Mouse (Mus musculus) layer of hippocampus, adult 2 months (tissue): ENCODE data around the gene Olfr1474. TPM values are rescaled to one million over a fixed set of nuclear protein-coding genes. Genes with fewer than 3 reads are reported as not detected.
"Not testable (repeated sequence)": the region's sequence is repeated elsewhere in the genome, so short reads cannot be mapped to it uniquely, and the experiment has no call there.

Experiments
- DNase-seq, 2 experiments: peaks; one replicate each; pipeline ENCODE4 v3.0.0; 2022; ENCODE audit warnings: low spot score in 2 of 2
- H3K27ac ChIP-seq: fragments of 200-600 bp; 2 replicates; pipeline ENCODE4 v1.8.1; 2022
- H3K4me3 ChIP-seq: fragments of 200-600 bp; 2 replicates; pipeline ENCODE4 v1.8.1; 2022; ENCODE audit warnings: mild to moderate bottlenecking
- CTCF ChIP-seq: fragments of 200-600 bp; conservative IDR thresholded peaks from 2 replicates; pipeline ENCODE4 v1.8.1; 2022; ENCODE audit warnings: antibody characterized with exemption, mild to moderate bottlenecking, moderate library complexity
- long read RNA-seq, 2 experiments: library from polyadenylated mRNA; stranded (forward); transcript quantifications; one replicate each; pipeline ENCODE4 v2.0.0; 2021; ENCODE audit warnings: borderline mapping rate in 2 of 2
- total RNA-seq, 2 experiments: library from RNA; stranded (reverse); gene quantifications; 2 replicates each; pipeline ENCODE4 v1.2.3; 2021

Olfr1474 gene
- not detected for total RNA-seq
- long read RNA-seq, experiment 1 = 0 reads
- long read RNA-seq, experiment 2 = 0 reads

GRCm38 (mm10) chr19:13469265-13469664, at the start of gene Olfr1474:
Gene Olfr1474, plus strand, starts transcription at chr19:13469565.
- not testable (repeated sequence) for DNase-seq, H3K27ac ChIP-seq, H3K4me3 ChIP-seq

- not testable (repeated sequence) for H3K4me3 ChIP-seq, H3K27ac ChIP-seq, DNase-seq
These were observed 26.3 kb upstream of the Olfr1474 start, which contains the start of gene Olfr1471 for GRCm38 (mm10) chr19:13443109-13443508. Gene Olfr1471, plus strand, starts transcription at chr19:13443409.

- no peak for TF ChIP-seq CTCF
- Histone ChIP-seq H3K4me3 (no peak within 1 kb of the TSS), H3K27ac (no peak within 1 kb of the TSS)
- DNase-seq = no peak
These were observed 13.4 kb upstream of the Olfr1474 start, which contains the start of gene Olfr1472 for GRCm38 (mm10) chr19:13455986-13456385. Gene Olfr1472, minus strand, starts transcription at chr19:13456086.

GRCm38 (mm10) chr19:13480096-13480495, 10.7 kb downstream of the Olfr1474 start, which contains the start of gene Olfr1475:
Gene Olfr1475, minus strand, starts transcription at chr19:13480196.
- Histone ChIP-seq H3K27ac (no peak within 1 kb of the TSS), H3K4me3 (no peak within 1 kb of the TSS)
- DNase-seq = no peak
- no peak for TF ChIP-seq CTCF

GRCm38 (mm10) chr19:13500246-13500645, 30.9 kb downstream of the Olfr1474 start, which contains the start of gene Olfr1477:
Gene Olfr1477, plus strand, starts transcription at chr19:13500546.
- Histone ChIP-seq H3K4me3 (no peak within 1 kb of the TSS), H3K27ac (no peak within 1 kb of the TSS)
- DNase-seq = no peak
- no peak for TF ChIP-seq CTCF

Other genes starting within 250 kb of the Olfr1474 start
- gene Olfr1463, start 238.2 kb upstream of the Olfr1474 start, total RNA-seq = not detected
- gene Olfr1465, start 154.0 kb upstream of the Olfr1474 start, total RNA-seq = not detected
- gene Olfr1466, start 130.7 kb upstream of the Olfr1474 start, total RNA-seq = not detected
- not detected for gene Olfr1467, start 107.3 kb upstream of the Olfr1474 start, total RNA-seq
- gene Olfr1469, start 61.7 kb upstream of the Olfr1474 start, total RNA-seq = not detected
- not detected for gene Olfr1471, start 26.2 kb upstream of the Olfr1474 start, total RNA-seq
- gene Olfr1472, start 13.5 kb upstream of the Olfr1474 start, total RNA-seq = not detected
- gene Olfr1475, start 10.6 kb downstream of the Olfr1474 start, total RNA-seq = not detected
- gene Olfr1477, start 31.0 kb downstream of the Olfr1474 start, total RNA-seq = not detected
- not detected for gene Olfr1480, start 58.3 kb downstream of the Olfr1474 start, total RNA-seq
- gene Olfr1484, start 113.9 kb downstream of the Olfr1474 start, total RNA-seq = not detected
- not detected for gene Olfr1487, start 147.8 kb downstream of the Olfr1474 start, total RNA-seq
- gene Olfr1489, start 162.1 kb downstream of the Olfr1474 start, total RNA-seq = not detected
- gene Olfr1490, start 181.5 kb downstream of the Olfr1474 start, total RNA-seq = not detected
- gene Olfr1491, start 227.7 kb downstream of the Olfr1474 start, total RNA-seq = not detected